Mouse (Mus musculus) hindbrain, postnatal 0 days (tissue): ENCODE measurements around the gene Parp1. TPM values are rescaled to one million over a fixed set of nuclear protein-coding genes. Genes with fewer than 3 reads are reported as not detected.

ENCODE experiments used
- ATAC-seq: fragments of 200-750 bp; cut with Nextera tagmentation; 2 replicates; pipeline ENCODE4 v1.8.0; 2017; ENCODE audit warnings: mild to moderate bottlenecking, moderate TSS enrichment, moderate library complexity
- DNase-seq: peaks from one replicate; pipeline ENCODE4 v3.0.0-alpha.2; 2015; ENCODE audit warnings: low spot score
- H3K27ac ChIP-seq: fragments of 300-500 bp; sonication (generic); 2 replicates; pipeline ENCODE4 v1.5.1; 2014; ENCODE audit warnings: mild to moderate bottlenecking
- H3K27me3 ChIP-seq: fragments of 300-500 bp; sonication (generic); 2 replicates; pipeline ENCODE4 v1.6.1; 2014; ENCODE audit warnings: low read length, mixed read lengths; ENCODE audit not compliant: insufficient read depth
- H3K36me3 ChIP-seq: fragments of 300-500 bp; sonication (generic); 2 replicates; pipeline ENCODE4 v1.6.1; 2014; ENCODE audit warnings: low read length, mixed read lengths; ENCODE audit not compliant: insufficient read depth
- H3K4me1 ChIP-seq: fragments of 300-500 bp; sonication (generic); 2 replicates; pipeline ENCODE4 v1.6.1; 2014; ENCODE audit warnings: antibody characterized with exemption, low read length, mixed read lengths; ENCODE audit not compliant: insufficient read depth
- H3K4me2 ChIP-seq: fragments of 300-500 bp; sonication (generic); 2 replicates; pipeline ENCODE4 v1.6.1; 2014; ENCODE audit warnings: low read depth, mild to moderate bottlenecking, low read length, moderate library complexity, mixed read lengths
- H3K4me3 ChIP-seq: fragments of 300-500 bp; sonication (generic); 2 replicates; pipeline ENCODE4 v1.5.1; 2014; ENCODE audit warnings: low read length
- H3K9ac ChIP-seq: fragments of 300-500 bp; sonication (generic); replicated peaks from 2 replicates; pipeline ENCODE4 v1.6.1; 2014; ENCODE audit warnings: mild to moderate bottlenecking, low read length, moderate library complexity, mixed read lengths
- H3K9me3 ChIP-seq: fragments of 300-500 bp; sonication (generic); 2 replicates; pipeline ENCODE4 v1.6.1; 2016; ENCODE audit warnings: low read length, mixed read lengths
- CTCF ChIP-seq: IDR thresholded peaks from 2 replicates; pipeline ENCODE4 v1.5.1; 2016; ENCODE audit warnings: antibody characterized with exemption, control low read depth, low read depth
- WGBS: fragments of 180-500 bp; shearing (Covaris S2); extraction: QIAGEN DNeasy Blood & Tissue Kit; methylation state at CpG from one replicate; pipeline ENCODE4 v1.1.7; 2014; 5-methylcytosine and 5-hydroxymethylcytosine counted together
- polyA plus RNA-seq: library from polyadenylated mRNA; unstranded; fragments of >200 nt; fragmentation: Nextera tagmentation; extraction: Ambion mirVana; gene quantifications from 2 replicates; pipeline ENCODE4 v1.2.1, GENCODE M21; 2015
- total RNA-seq: library from RNA; depleted of rRNA; stranded (reverse); fragments of >200 nt; gene quantifications from 2 replicates; pipeline ENCODE4 v1.2.3, GENCODE M21; 2014

Gene Parp1
- total and polyA plus RNA-seq, 2 experiments from 2014 or later, result 53.4 to 76.1 TPM

GRCm38 (mm10) chr1:180556899-180557298, 11.8 kb upstream of the Parp1 start:
- Histone ChIP-seq H3K4me3 (no peak overlapping the region), H3K36me3 (no peaks in the 10 kb centered on the region), H3K4me2 (no peak overlapping the region), H3K9ac (no peak overlapping the region), H3K27me3 (no peaks in the 10 kb centered on the region), H3K4me1 (no peaks in the 10 kb centered on the region), H3K27ac (no peak overlapping the region), H3K9me3 (no peaks in the 10 kb centered on the region)
- ATAC-seq, result no peak
- no peak for DNase-seq
- 85% methylated on average over 5 of the region's 5 CpGs for WGBS
- TF ChIP-seq CTCF, result no peak

DNA sequence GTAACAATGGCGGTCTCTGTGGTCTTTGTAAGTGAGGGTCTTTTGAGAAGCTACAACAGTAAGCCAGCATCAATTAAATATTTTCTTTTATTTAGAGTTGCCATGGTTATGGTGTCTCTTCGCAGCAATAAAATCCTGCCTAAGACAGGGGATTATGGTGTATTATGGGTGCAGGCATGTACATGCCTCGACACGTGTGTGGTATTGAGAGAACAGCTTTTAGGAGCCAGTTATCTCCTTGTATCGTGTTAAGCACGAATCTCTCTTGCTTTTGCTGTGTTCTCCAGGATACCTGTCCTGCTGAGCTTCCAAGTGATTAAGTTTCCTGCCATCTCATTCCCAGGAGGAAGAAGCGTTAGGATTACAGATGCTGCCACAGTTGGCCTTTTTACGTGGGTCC, 9.3 kb upstream of the Parp1 start:
- no peaks in the 10 kb centered on the region for H3K4me1 ChIP-seq
- H3K4me2 ChIP-seq, result no peak overlapping the region
- H3K27me3 ChIP-seq, result no peaks in the 10 kb centered on the region
- no peak for TF ChIP-seq CTCF
- DNase-seq (no peak), ATAC-seq (no peak)
- no peak overlapping the region for H3K9ac ChIP-seq
- WGBS, result 62% methylated on average over 8 of the region's 8 CpGs
- H3K9me3 ChIP-seq, result no peaks in the 10 kb centered on the region
- no peak overlapping the region for H3K4me3 ChIP-seq
- H3K27ac ChIP-seq, result no peak overlapping the region
- no peaks in the 10 kb centered on the region for H3K36me3 ChIP-seq

GRCm38 (mm10) chr1:180561187-180561586, 7.5 kb upstream of the Parp1 start:
- TF ChIP-seq CTCF, result no peak
- no peak overlapping the region for H3K27ac ChIP-seq
- no peaks in the 10 kb centered on the region for H3K36me3 ChIP-seq
- no peaks in the 10 kb centered on the region for H3K9me3 ChIP-seq
- H3K9ac ChIP-seq, result no peak overlapping the region
- no peaks in the 10 kb centered on the region for H3K4me1 ChIP-seq
- WGBS, result 72% methylated on average over 3 of the region's 3 CpGs
- no peak overlapping the region for H3K4me2 ChIP-seq
- DNase-seq, result no peak
- no peak overlapping the region for H3K4me3 ChIP-seq
- H3K27me3 ChIP-seq, result no peaks in the 10 kb centered on the region
- no peak for ATAC-seq

- H3K4me2 ChIP-seq, result no peak overlapping the region
- no peak overlapping the region for H3K4me3 ChIP-seq
- DNase-seq (no peak), ATAC-seq (no peak)
- TF ChIP-seq CTCF, result no peak
- H3K36me3 ChIP-seq, result no peaks in the 10 kb centered on the region
- no peak overlapping the region for H3K27ac ChIP-seq
- WGBS, result 82% methylated on average over 5 of the region's 5 CpGs
- no peaks in the 10 kb centered on the region for H3K9me3 ChIP-seq
- H3K27me3 ChIP-seq, result no peaks in the 10 kb centered on the region
- no peaks in the 10 kb centered on the region for H3K4me1 ChIP-seq
- H3K9ac ChIP-seq, result no peak overlapping the region
Measured at GRCm38 (mm10) chr1:180564885-180565284, 3.8 kb upstream of the Parp1 start.

DNA sequence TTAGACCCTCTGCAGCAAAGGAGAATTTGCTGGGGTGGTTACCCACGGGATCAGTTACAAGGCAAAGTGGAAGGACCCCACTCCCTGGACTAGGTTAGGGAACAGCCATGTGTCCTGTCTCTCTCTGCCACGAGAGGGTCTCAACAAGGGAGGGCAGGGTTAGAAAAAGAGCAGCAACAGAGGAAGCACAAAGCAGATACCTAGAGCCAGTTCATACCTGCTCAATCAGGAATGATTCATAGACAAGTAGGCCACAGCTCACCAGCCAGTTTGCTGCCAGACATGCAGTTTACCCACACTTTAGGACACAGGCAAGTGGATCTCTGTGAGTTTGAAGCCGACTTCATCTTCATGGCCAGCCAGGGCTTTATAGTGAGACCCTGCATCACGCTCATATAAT, 963 bp upstream of the Parp1 start:
- no peaks in the 10 kb centered on the region for H3K27me3 ChIP-seq
- DNase-seq, result no peak
- 83% methylated on average over 4 of the region's 4 CpGs for WGBS
- no peak overlapping the region for H3K4me3 ChIP-seq
- peaks cover 11% of the 10 kb centered on the region for H3K4me1 ChIP-seq
- H3K4me2 ChIP-seq, result no peak overlapping the region
- no peak overlapping the region for H3K27ac ChIP-seq
- TF ChIP-seq CTCF, result no peak
- H3K9ac ChIP-seq, result no peak overlapping the region
- H3K36me3 ChIP-seq, result no peaks in the 10 kb centered on the region
- no peaks in the 10 kb centered on the region for H3K9me3 ChIP-seq
- no peak for ATAC-seq

DNA sequence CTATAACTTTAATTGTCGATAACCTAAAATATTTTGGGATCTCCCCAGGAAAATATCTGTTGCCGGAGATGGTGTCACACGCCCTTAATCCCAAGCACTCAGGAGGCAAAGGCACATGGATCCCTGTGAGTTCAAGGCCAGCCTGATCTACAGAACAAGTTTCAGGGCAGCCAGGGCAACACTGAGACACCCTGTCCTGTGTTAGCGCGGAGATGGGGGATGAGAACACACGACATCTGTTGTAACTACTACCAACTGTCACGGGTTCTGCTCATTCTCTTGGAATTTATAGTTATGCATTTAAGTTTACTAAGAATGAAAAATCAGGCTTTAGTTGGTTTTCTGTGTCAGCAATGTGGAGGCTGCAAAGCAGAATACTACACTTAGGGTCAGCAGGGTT, 476 bp upstream of the Parp1 start:
- no peak for TF ChIP-seq CTCF
- 34% methylated on average over 7 of the region's 7 CpGs for WGBS
- DNase-seq, result no peak

DNA sequence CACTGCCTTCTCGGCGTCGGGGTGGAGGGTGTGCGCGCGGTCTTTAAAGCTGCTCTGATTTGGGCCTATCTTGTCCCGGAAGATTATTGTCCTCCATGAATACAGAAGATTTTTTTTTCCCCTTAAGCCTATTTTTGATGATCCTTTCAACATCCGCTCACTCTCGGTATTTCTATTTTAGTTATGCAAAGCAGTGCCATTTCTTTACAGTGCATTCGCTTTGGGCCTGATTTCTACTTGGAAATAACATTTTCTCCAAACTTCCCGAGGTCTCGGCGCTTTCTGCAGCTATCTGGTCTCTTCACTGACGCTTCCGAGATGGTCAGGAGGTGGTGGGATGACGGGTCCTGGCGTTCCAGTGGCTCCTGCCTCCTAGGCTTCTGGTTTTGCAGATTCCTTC, 729 bp downstream of the Parp1 start:
- DNase-seq, result no peak
- under 1% methylated on average over 17 of the region's 17 CpGs for WGBS
- H3K9ac ChIP-seq, result peak overlapping the region; percentile 90

More for the DNA sequence above, 476 bp upstream of the Parp1 start:
- peak overlapping the region; percentile 90; the same call in 1 of the 2 replicates for H3K27ac ChIP-seq
- H3K36me3 ChIP-seq, result no peaks in the 10 kb centered on the region
- peaks cover 11% of the 10 kb centered on the region for H3K4me1 ChIP-seq
- no peaks in the 10 kb centered on the region for H3K27me3 ChIP-seq
- H3K4me3 ChIP-seq, result peak overlapping the region; percentile 89
- H3K9ac ChIP-seq, result peak overlapping the region; percentile 90
- ATAC-seq, result peak; percentile 8; the same call in 1 of the 2 replicates
- no peaks in the 10 kb centered on the region for H3K9me3 ChIP-seq
- peak overlapping the region; percentile 88 for H3K4me2 ChIP-seq

More for the DNA sequence above, 729 bp downstream of the Parp1 start:
- Histone ChIP-seq H3K36me3 (0 out of 2 replicates have a peak, but pooled peaks cover 8% of the 10 kb centered on the region), H3K9me3 (no peaks in the 10 kb centered on the region), H3K4me2 (peak overlapping the region; percentile 88), H3K4me3 (peak overlapping the region; percentile 89), H3K27me3 (no peaks in the 10 kb centered on the region), H3K4me1 (peaks cover 11% of the 10 kb centered on the region), H3K27ac (peak overlapping the region; percentile 90)
- TF ChIP-seq CTCF, result no peak
- no peak for ATAC-seq
